ENCODE assay signal across 8 mouse cellular contexts in genomic region chr1:182983496-182984127, GRCm38 (mm10). TPM values are rescaled to one million over a fixed set of nuclear protein-coding genes. Genes with fewer than 3 reads are reported as not detected.
DNase-seq lines count a peak whose midpoint lies in the region; ATAC-seq and TF ChIP-seq lines count a peak whose summit lies in the region.

No protein-coding gene starts in this region.

- WGBS in forebrain, embryonic 13.5 days = 52% methylated on average over 14 of the region's 14 CpGs
- 57% methylated on average over 14 of the region's 14 CpGs for WGBS in limb, embryonic 11.5 days
- WGBS in neural tube, embryonic 14.5 days = 64% methylated on average over 14 of the region's 14 CpGs

- H3K27ac ChIP-seq in layer of hippocampus, adult 2 months = peak overlapping the region; percentile 16; the same call in 1 of the 2 replicates
- peak overlapping the region; percentile 35; the same call in 1 of the 2 replicates for H3K27ac ChIP-seq in forebrain, embryonic 13.5 days
- no peak overlapping the region for H3K27ac ChIP-seq in limb, embryonic 11.5 days (replicated peaks; ENCODE audit: low read depth, low read length)
- no peak overlapping the region for H3K27ac ChIP-seq in neural tube, embryonic 14.5 days (ENCODE audit: low read depth, low read length)

- peak; percentile 48 for ATAC-seq in forebrain, embryonic 13.5 days
- ATAC-seq in limb, embryonic 11.5 days (ENCODE audit: insufficient number of reproducible peaks, low FRiP score, low TSS enrichment, low read depth) = no peak
- ATAC-seq in neural tube, embryonic 14.5 days (ENCODE audit: low read depth) = peak; percentile 41; the same call in 1 of the 2 replicates

- no peak for TF ChIP-seq CTCF in layer of hippocampus, adult 2 months (conservative IDR thresholded peaks at IDR 0.05)

- H3K36me3 ChIP-seq in forebrain, embryonic 13.5 days (ENCODE audit: poor library complexity, severe bottlenecking) = no peaks in the 10 kb centered on the region
- no peaks in the 10 kb centered on the region for H3K36me3 ChIP-seq in limb, embryonic 11.5 days (ENCODE audit: control insufficient read depth, insufficient read depth, low read length)
- H3K36me3 ChIP-seq in neural tube, embryonic 14.5 days (ENCODE audit: control insufficient read depth, insufficient read depth, low read length) = no peaks in the 10 kb centered on the region

- no peak for DNase-seq in layer of hippocampus, adult 2 months (ENCODE audit: low spot score in 2 of 2)
- no peak for DNase-seq in layer of hippocampus, adult 9-10 months (ENCODE audit: low spot score)
- DNase-seq in limb, embryonic 11.5 days (ENCODE audit: low spot score) = no peak
- DNase-seq in thymus, postnatal 0 days (ENCODE audit: low spot score) = no peak
- no peak for DNase-seq in adrenal gland, adult 2 months
- DNase-seq in layer of hippocampus, adult 11-12 months (ENCODE audit: low spot score) = no peak

- no peaks in the 10 kb centered on the region for H3K9me3 ChIP-seq in forebrain, embryonic 13.5 days (replicated peaks)
- no peaks in the 10 kb centered on the region for H3K9me3 ChIP-seq in limb, embryonic 11.5 days (ENCODE audit: control insufficient read depth, low read length)
- H3K9me3 ChIP-seq in neural tube, embryonic 14.5 days (ENCODE audit: control insufficient read depth, low read length) = no peaks in the 10 kb centered on the region

- peak overlapping the region; percentile 69 for H3K9ac ChIP-seq in forebrain, embryonic 13.5 days
- peak overlapping the region; percentile 65 for H3K9ac ChIP-seq in limb, embryonic 11.5 days (ENCODE audit: low read length)
- peak overlapping the region; percentile 46; the same call in 1 of the 2 replicates for H3K9ac ChIP-seq in neural tube, embryonic 14.5 days (replicated peaks; ENCODE audit: low read depth, low read length)

- peaks cover 19% of the 10 kb centered on the region for H3K27me3 ChIP-seq in forebrain, embryonic 13.5 days
- H3K27me3 ChIP-seq in limb, embryonic 11.5 days (ENCODE audit: control insufficient read depth, insufficient read depth, low read length) = no peaks in the 10 kb centered on the region
- H3K27me3 ChIP-seq in neural tube, embryonic 14.5 days (ENCODE audit: control insufficient read depth, insufficient read depth, low read length) = no peaks in the 10 kb centered on the region

- peak overlapping the region; percentile 48 for H3K4me3 ChIP-seq in layer of hippocampus, adult 2 months
- H3K4me3 ChIP-seq in forebrain, embryonic 13.5 days = peak overlapping the region; percentile 33
- peak overlapping the region; percentile 19; the same call in 1 of the 2 replicates for H3K4me3 ChIP-seq in limb, embryonic 11.5 days (ENCODE audit: low read depth, low read length)
- peak overlapping the region; percentile 21; the same call in 1 of the 2 replicates for H3K4me3 ChIP-seq in neural tube, embryonic 14.5 days (ENCODE audit: low read depth, low read length)

- H3K4me2 ChIP-seq in forebrain, embryonic 13.5 days = peak overlapping the region; percentile 64
- H3K4me2 ChIP-seq in limb, embryonic 11.5 days (ENCODE audit: low read depth, severe bottlenecking) = peak overlapping the region; percentile 46
- peak overlapping the region; percentile 52 for H3K4me2 ChIP-seq in neural tube, embryonic 14.5 days (ENCODE audit: low read depth, low read length)

- H3K4me1 ChIP-seq in forebrain, embryonic 13.5 days = peaks cover 8% of the 10 kb centered on the region
- H3K4me1 ChIP-seq in limb, embryonic 11.5 days (ENCODE audit: control insufficient read depth, insufficient read depth, low read length) = 0 out of 2 replicates have a peak, but pooled peaks cover 2% of the 10 kb centered on the region
- H3K4me1 ChIP-seq in neural tube, embryonic 14.5 days (ENCODE audit: control insufficient read depth, insufficient read depth, low read length) = 0 out of 2 replicates have a peak, but pooled peaks cover 4% of the 10 kb centered on the region

RNA-seq across cellular contexts. Expression of gene Tlr5, which starts 29.0 kb away (rescaled TPM):
- under 1 TPM; 0.22 to 0.44 TPM for total RNA-seq in layer of hippocampus, adult 2 months (2021)
- polyA plus RNA-seq in forebrain, embryonic 13.5 days (2015; fragmentation: Nextera tagmentation; extraction: Ambion mirVana) = 0.13 and 0.34 TPM in 2 replicates
- 0.67 and 0.92 TPM in 2 replicates for polyA plus RNA-seq in limb, embryonic 11.5 days (2014; fragmentation: Nextera tagmentation; extraction: Ambion mirVana)
- polyA plus RNA-seq in neural tube, embryonic 14.5 days (2014; fragmentation: Nextera tagmentation; extraction: Ambion mirVana) = 0.24 and 0.93 TPM in 2 replicates
- 0.23 and 0.34 TPM in 2 replicates for polyA plus RNA-seq in thymus, postnatal 0 days (2015; fragmentation: Nextera tagmentation; extraction: Ambion mirVana)
- total RNA-seq in adrenal gland, adult 2 months (2021) = 1 to 10 TPM; 1.1 to 1.8 TPM
- 0.95 and 1.1 TPM in 2 replicates for polyA plus RNA-seq in adrenal gland, adult 2 months (2012; rRNA removed)

Comparison
In these comparisons a context has a peak if more than half of its experiments do, and no peak if none do; other contexts are left out.
1. H3K27ac ChIP-seq: peak in layer of hippocampus, adult 2 months (single experiment) and forebrain, embryonic 13.5 days (single experiment); none in limb, embryonic 11.5 days (single experiment) and neural tube, embryonic 14.5 days (single experiment).
2. Peak in every context shown above with its lines, with median percentiles within 50 percentile points of each other: H3K4me3 ChIP-seq, H3K4me2 ChIP-seq and H3K9ac ChIP-seq.